Mouse (Mus musculus) ovary, postnatal 14 days (tissue): ENCODE measurements around the gene 4930426L09Rik.

Experiments used
- DNase-seq: peaks from one replicate; pipeline ENCODE4 v3.0.0; 2022; ENCODE audit warnings: low spot score

4930426L09Rik gene

GRCm38 (mm10) chr2:19016348-19016747, 18.2 kb downstream of the 4930426L09Rik start:
- DNase-seq, result no peak

GRCm38 (mm10) chr2:19016839-19017238, 18.7 kb downstream of the 4930426L09Rik start:
- DNase-seq, result no peak

- DNase-seq, result no peak
These were observed 19.9 kb downstream of the 4930426L09Rik start for GRCm38 (mm10) chr2:19018034-19018433.

GRCm38 (mm10) chr2:19024807-19025206, 26.7 kb downstream of the 4930426L09Rik start:
- no peak for DNase-seq

- no peak for DNase-seq
These were observed 39.3 kb downstream of the 4930426L09Rik start for GRCm38 (mm10) chr2:19037430-19037829.

GRCm38 (mm10) chr2:19037907-19038570, 39.9 kb downstream of the 4930426L09Rik start:
- DNase-seq, result no peak

GRCm38 (mm10) chr2:19048225-19048624, 50.1 kb downstream of the 4930426L09Rik start:
- no peak for DNase-seq

GRCm38 (mm10) chr2:19049341-19049740, 51.2 kb downstream of the 4930426L09Rik start:
- DNase-seq, result no peak
